Mouse (Mus musculus) lung, adult 2 months (tissue): ENCODE measurements at regions not wholly inside any gene's neighbourhood (a gene's known extent, or its start where the extent isn't known, plus 50 kb on each side); places are given as distances from the start of the nearest gene placed in this dataset.

Source experiments
- DNase-seq: peaks from one replicate; pipeline ENCODE4 v3.0.0; 2022
- H3K4me1 ChIP-seq: fragments of 200-500 bp; 2 replicates; pipeline ENCODE4 v1.6.1; 2011; ENCODE audit warnings: low read length; ENCODE audit not compliant: control insufficient read depth, insufficient read depth
- H3K4me3 ChIP-seq: fragments of 200-500 bp; replicated peaks from 2 replicates; pipeline ENCODE3; 2011; ENCODE audit warnings: low read depth, mild to moderate bottlenecking, control low read depth, low read length; ENCODE audit errors: extremely low read depth
- CTCF ChIP-seq: fragments of 200-500 bp; IDR thresholded peaks from 2 replicates; pipeline ENCODE4 v1.5.1; 2011; ENCODE audit warnings: mild to moderate bottlenecking, low read length, control low read depth; ENCODE audit not compliant: insufficient read depth
- POLR2A ChIP-seq: fragments of 200-500 bp; IDR thresholded peaks from 2 replicates; pipeline ENCODE4 v1.6.1; 2011; ENCODE audit warnings: low read depth, mild to moderate bottlenecking, control low read depth, low read length, borderline replicate concordance; ENCODE audit errors: extremely low read depth
- WGBS: fragments of 180-500 bp; shearing (Covaris S2); methylation state at CpG from one replicate; pipeline ENCODE4 v1.1.7; 2018; 5-methylcytosine and 5-hydroxymethylcytosine counted together

- H3K4me3 ChIP-seq = no peak overlapping the region
- DNase-seq = no peak
- no peaks in the 10 kb centered on the region for H3K4me1 ChIP-seq
- TF ChIP-seq POLR2A (no peak), CTCF (no peak)
- 58% methylated on average over 3 of the region's 3 CpGs for WGBS
Measured at GRCm38 (mm10) chr2:94248948-94249347, 91.2 kb upstream of the Hsd17b12 start.

- TF ChIP-seq CTCF (no peak), POLR2A (no peak)
- Histone ChIP-seq H3K4me3 (no peak overlapping the region), H3K4me1 (no peaks in the 10 kb centered on the region)
- DNase-seq = no peak
- 3% methylated on average over 30 of the region's 30 CpGs for WGBS
Measured at GRCm38 (mm10) chr2:94246851-94247471, 89.2 kb upstream of the Hsd17b12 start.

- no peak for DNase-seq
- TF ChIP-seq CTCF (no peak), POLR2A (no peak)
- H3K4me1 ChIP-seq = no peaks in the 10 kb centered on the region
- H3K4me3 ChIP-seq = no peak overlapping the region
- whole genome bisulfite sequencing = 50% methylated on average over 9 of the region's 9 CpGs
Measured at GRCm38 (mm10) chr2:94246180-94246611, 88.4 kb upstream of the Hsd17b12 start.

GRCm38 (mm10) chr2:94245305-94245959 lies 87.7 kb upstream of the Hsd17b12 start:
- TF ChIP-seq POLR2A (no peak), CTCF (peak; percentile 61)
- 4% methylated on average over 16 of the region's 16 CpGs for WGBS
- peak; percentile 60 for DNase-seq
- H3K4me3 ChIP-seq = no peak overlapping the region
- no peaks in the 10 kb centered on the region for H3K4me1 ChIP-seq

- Histone ChIP-seq H3K4me3 (no peak overlapping the region), H3K4me1 (no peaks in the 10 kb centered on the region)
- DNase-seq = no peak
- 2% methylated on average over 9 of the region's 9 CpGs for WGBS
- TF ChIP-seq POLR2A (no peak), CTCF (no peak)
Measured at GRCm38 (mm10) chr2:94244140-94244539, 86.4 kb upstream of the Hsd17b12 start.

GRCm38 (mm10) chr2:94243053-94243916 lies 85.5 kb upstream of the Hsd17b12 start:
- under 1% methylated on average over 50 of the region's 50 CpGs for WGBS
- no peak for DNase-seq
- TF ChIP-seq POLR2A (no peak), CTCF (no peak)
- Histone ChIP-seq H3K4me3 (no peak overlapping the region), H3K4me1 (no peaks in the 10 kb centered on the region)

GRCm38 (mm10) chr2:94242406-94243052 lies 84.8 kb upstream of the Hsd17b12 start:
- Histone ChIP-seq H3K4me1 (no peaks in the 10 kb centered on the region), H3K4me3 (no peak overlapping the region)
- 0% methylated on average over 7 of the region's 7 CpGs for WGBS
- no peak for DNase-seq
- no peak for TF ChIP-seq CTCF
- no peak for TF ChIP-seq POLR2A

- TF ChIP-seq CTCF (no peak), POLR2A (no peak)
- WGBS = 5% methylated on average over 4 of the region's 4 CpGs
- no peak overlapping the region for H3K4me3 ChIP-seq
- no peak for DNase-seq
- no peaks in the 10 kb centered on the region for H3K4me1 ChIP-seq
Measured at GRCm38 (mm10) chr2:94242051-94242397, 84.3 kb upstream of the Hsd17b12 start.
